Mouse (Mus musculus): ENCODE data around the gene Pbld2. TPM values are rescaled to one million over a fixed set of nuclear protein-coding genes. Genes with fewer than 3 reads are reported as not detected.

Pbld2 gene
- total RNA-seq (2023) = 0.67 to 2.1 TPM (median 1.5 TPM) in 4 replicates

GRCm38 (mm10) chr10:63023749-63024579 is at the start of gene Pbld2, which contains the start of gene Hnrnph3:
Pbld2 (plus strand) TSS chr10:63024315.
Hnrnph3 (minus strand) TSS chr10:63024217.

GRCm38 (mm10) chr10:62980039-62980954 is 43.8 kb upstream of the Pbld2 start, which contains the start of gene Rufy2:
Rufy2 (plus strand) TSS chr10:62980223.

GRCm38 (mm10) chr10:63059862-63060261 is 35.7 kb downstream of the Pbld2 start, which contains the start of gene Pbld1:
Pbld1 (plus strand) TSS chr10:63060162.

GRCm38 (mm10) chr10:63099521-63099920 is 75.4 kb downstream of the Pbld2 start, which contains the start of gene Atoh7:
Atoh7 (plus strand) TSS chr10:63099651.

Other genes starting within 250 kb of the Pbld2 start
- gene Ccar1, start 232.0 kb upstream of the Pbld2 start, total RNA-seq (2023) = 134 to 161 TPM (median 151 TPM) in 4 replicates
- 6.4 to 11.6 TPM (median 9.2 TPM) in 4 replicates for gene Tet1, start 115.3 kb upstream of the Pbld2 start, total RNA-seq (2023)
- gene Slc25a16, start 103.7 kb upstream of the Pbld2 start, total RNA-seq (2023) = 13.3 to 19.7 TPM (median 19.5 TPM) in 4 replicates
- 1.4 to 3.3 TPM (median 2.9 TPM) in 4 replicates for gene Dna2, start 77.3 kb upstream of the Pbld2 start, total RNA-seq (2023)
- gene Rufy2, start 44.1 kb upstream of the Pbld2 start, total RNA-seq (2023) = 28.5 to 39.8 TPM (median 32.0 TPM) in 4 replicates
- gene Hnrnph3, start 98 bp upstream of the Pbld2 start, total RNA-seq (2023) = 90.9 to 102 TPM (median 100 TPM) in 4 replicates
- not detected in 4 replicates for gene Pbld1, start 35.8 kb downstream of the Pbld2 start, total RNA-seq (2023)
- not detected in 4 replicates for gene Atoh7, start 75.3 kb downstream of the Pbld2 start, total RNA-seq (2023)
- not detected in 4 replicates for gene Mypn, start 179.6 kb downstream of the Pbld2 start, total RNA-seq (2023)
- gene Herc4, start 219.5 kb downstream of the Pbld2 start, total RNA-seq (2023) = 223 to 260 TPM (median 231 TPM) in 4 replicates